ENCODE assay signal across 9 mouse cellular contexts in the genomic region with DNA sequence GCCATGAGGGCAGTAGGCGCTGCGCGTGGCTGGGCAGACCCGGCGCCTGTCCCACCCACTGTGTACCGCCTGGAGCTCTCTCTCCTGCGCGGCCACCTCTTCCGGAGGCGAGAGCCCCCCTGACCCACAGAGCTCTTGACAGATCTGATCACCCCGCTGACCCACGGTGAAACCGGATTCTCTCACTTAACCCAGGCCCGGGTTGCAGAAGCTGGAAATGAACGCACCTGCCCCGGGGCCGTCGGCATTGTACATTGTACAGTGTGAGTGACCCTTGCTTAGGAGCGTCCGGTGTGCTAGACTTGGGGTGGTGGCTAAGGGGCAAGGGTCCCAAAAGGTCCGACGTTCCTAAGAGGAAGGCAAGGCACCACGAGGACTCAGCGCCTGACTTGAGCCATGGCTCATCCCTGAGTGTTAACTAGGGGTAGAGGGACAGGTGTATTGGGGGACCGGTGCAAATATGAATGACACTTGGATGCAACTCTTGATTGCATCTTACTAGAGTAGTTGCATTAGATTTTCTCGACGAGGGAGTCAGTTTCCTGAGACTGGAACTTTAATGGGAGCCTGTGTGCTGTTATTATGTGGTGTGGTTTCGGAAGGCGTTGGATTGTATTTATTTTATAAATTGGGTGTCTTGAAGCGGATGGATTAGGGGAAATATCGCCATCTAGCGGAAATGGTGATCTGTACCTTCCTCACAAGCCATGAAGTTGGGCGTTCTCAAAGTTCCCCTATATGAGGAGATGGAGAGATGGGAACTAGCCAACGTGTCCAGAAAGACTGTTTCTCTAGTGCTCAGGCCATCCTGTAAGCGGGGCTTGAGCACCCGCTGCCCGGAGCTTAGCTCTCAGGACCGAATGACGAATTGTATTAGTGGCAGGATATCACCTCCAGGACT. TPM values are rescaled to one million over a fixed set of nuclear protein-coding genes. Genes with fewer than 3 reads are reported as not detected.
DNase-seq lines count a peak whose midpoint lies in the region; ATAC-seq lines count a peak whose summit lies in the region.
"Had no signal": no experiment of that assay in that cellular context is flagged by ENCODE, and none has a peak within 500 bp of the region (broad histone marks: within the 10 kb centered on the region; RNA-seq: fewer than 3 reads in every experiment).

No protein-coding gene starts in this region.

- ATAC-seq in heart, embryonic 12.5 days (ENCODE audit: insufficient number of reproducible peaks, low FRiP score): peak; percentile 15; the same call in 1 of the 2 replicates
- peak; percentile 51 for ATAC-seq in kidney, embryonic 14.5 days (ENCODE audit: low FRiP score, low TSS enrichment)
- peak; percentile 39; the same call in 1 of the 2 replicates for ATAC-seq in limb, embryonic 13.5 days (ENCODE audit: low FRiP score, low read depth)
- peak; percentile 59 for ATAC-seq in midbrain, embryonic 16.5 days

- peak overlapping the region; percentile 83 for H3K4me3 ChIP-seq in embryonic facial prominence, embryonic 10.5 days
- H3K4me3 ChIP-seq in heart, embryonic 12.5 days: peak overlapping the region; percentile 54
- H3K4me3 ChIP-seq in kidney, embryonic 14.5 days (ENCODE audit: low read length): peak overlapping the region; percentile 55
- H3K4me3 ChIP-seq in limb, embryonic 13.5 days: peak overlapping the region; percentile 70
- peak overlapping the region; percentile 84 for H3K4me3 ChIP-seq in midbrain, embryonic 16.5 days (ENCODE audit: low read depth, low read length)
- H3K4me3 ChIP-seq: erythroblast, embryonic 14.5 days had no signal

- peak overlapping the region; percentile 90 for H3K27ac ChIP-seq in embryonic facial prominence, embryonic 10.5 days (replicated peaks)
- no peak overlapping the region for H3K27ac ChIP-seq in heart, embryonic 12.5 days (ENCODE audit: poor library complexity, severe bottlenecking)
- no peak overlapping the region for H3K27ac ChIP-seq in kidney, embryonic 14.5 days (ENCODE audit: low read depth, low read length)
- H3K27ac ChIP-seq in limb, embryonic 13.5 days: peak overlapping the region; percentile 75
- H3K27ac ChIP-seq in midbrain, embryonic 16.5 days (ENCODE audit: low read length): peak overlapping the region; percentile 97

- H3K9me3 ChIP-seq in embryonic facial prominence, embryonic 10.5 days: no peaks in the 10 kb centered on the region
- H3K9me3 ChIP-seq in heart, embryonic 12.5 days (replicated peaks): no peaks in the 10 kb centered on the region
- H3K9me3 ChIP-seq in kidney, embryonic 14.5 days (ENCODE audit: control insufficient read depth, low read length): no peaks in the 10 kb centered on the region
- H3K9me3 ChIP-seq in limb, embryonic 13.5 days: no peaks in the 10 kb centered on the region
- H3K9me3 ChIP-seq in midbrain, embryonic 16.5 days (replicated peaks; ENCODE audit: control insufficient read depth, low read length, poor library complexity, severe bottlenecking): no peaks in the 10 kb centered on the region

- no peaks in the 10 kb centered on the region for H3K36me3 ChIP-seq in embryonic facial prominence, embryonic 10.5 days (replicated peaks)
- H3K36me3 ChIP-seq in heart, embryonic 12.5 days: no peaks in the 10 kb centered on the region
- H3K36me3 ChIP-seq in kidney, embryonic 14.5 days (ENCODE audit: control insufficient read depth, insufficient read depth, low read length): no peaks in the 10 kb centered on the region
- H3K36me3 ChIP-seq in limb, embryonic 13.5 days: no peaks in the 10 kb centered on the region
- H3K36me3 ChIP-seq in midbrain, embryonic 16.5 days (ENCODE audit: control insufficient read depth, insufficient read depth, low read length): no peaks in the 10 kb centered on the region

- peak overlapping the region; percentile 96 for H3K4me2 ChIP-seq in heart, embryonic 12.5 days
- H3K4me2 ChIP-seq in kidney, embryonic 14.5 days (replicated peaks; ENCODE audit: low read depth, low read length): peak overlapping the region; percentile 99
- peak overlapping the region; percentile 99 for H3K4me2 ChIP-seq in limb, embryonic 13.5 days (replicated peaks)
- H3K4me2 ChIP-seq in midbrain, embryonic 16.5 days (ENCODE audit: low read length): peak overlapping the region; percentile 84

- H3K9ac ChIP-seq in heart, embryonic 12.5 days: peak overlapping the region; percentile 53
- peak overlapping the region; percentile 66 for H3K9ac ChIP-seq in kidney, embryonic 14.5 days (ENCODE audit: low read depth, low read length)
- H3K9ac ChIP-seq in limb, embryonic 13.5 days: peak overlapping the region; percentile 84
- peak overlapping the region; percentile 95 for H3K9ac ChIP-seq in midbrain, embryonic 16.5 days (ENCODE audit: low read depth, low read length)

- H3K27me3 ChIP-seq in embryonic facial prominence, embryonic 10.5 days (replicated peaks; ENCODE audit: low read depth, poor library complexity, severe bottlenecking): peaks cover 77% of the 10 kb centered on the region
- peaks cover 70% of the 10 kb centered on the region for H3K27me3 ChIP-seq in heart, embryonic 12.5 days (replicated peaks)
- H3K27me3 ChIP-seq in kidney, embryonic 14.5 days (ENCODE audit: control insufficient read depth, insufficient read depth, low read length): peaks cover 24% of the 10 kb centered on the region
- peaks cover 66% of the 10 kb centered on the region for H3K27me3 ChIP-seq in limb, embryonic 13.5 days
- no peaks in the 10 kb centered on the region for H3K27me3 ChIP-seq in midbrain, embryonic 16.5 days (ENCODE audit: control insufficient read depth, insufficient read depth, low read depth, low read length)

- peaks cover 68% of the 10 kb centered on the region for H3K4me1 ChIP-seq in embryonic facial prominence, embryonic 10.5 days
- H3K4me1 ChIP-seq in heart, embryonic 12.5 days (replicated peaks): peaks cover 21% of the 10 kb centered on the region
- H3K4me1 ChIP-seq in kidney, embryonic 14.5 days (ENCODE audit: control insufficient read depth, insufficient read depth, low read length): peaks cover 8% of the 10 kb centered on the region; the same call in 1 of the 2 replicates
- peaks cover 47% of the 10 kb centered on the region for H3K4me1 ChIP-seq in limb, embryonic 13.5 days
- peaks cover 49% of the 10 kb centered on the region for H3K4me1 ChIP-seq in midbrain, embryonic 16.5 days (ENCODE audit: control insufficient read depth, insufficient read depth, low read length)

- under 1% methylated on average over 39 of the region's 39 CpGs for WGBS in embryonic facial prominence, embryonic 10.5 days
- under 1% methylated on average over 39 of the region's 39 CpGs for WGBS in heart, embryonic 12.5 days
- under 1% methylated on average over 39 of the region's 39 CpGs for WGBS in kidney, embryonic 14.5 days
- 1% methylated on average over 39 of the region's 39 CpGs for WGBS in limb, embryonic 13.5 days
- WGBS in midbrain, embryonic 16.5 days: under 1% methylated on average over 39 of the region's 39 CpGs

- DNase-seq in B cell, adult 2 months: peak; percentile 42 to 52
- DNase-seq in adrenal gland, postnatal 10 days: peak; percentile 62
- DNase-seq in embryonic facial prominence, embryonic 10.5 days (ENCODE audit: low spot score): peak; percentile 67
- peak; percentile 48 for DNase-seq in testis, postnatal 14 days (ENCODE audit: low spot score)

RNA-seq across cellular contexts. Expression of a gene that starts 1.0 kb away (rescaled TPM):
- 10 to 100 TPM; 10.3 to 20.0 TPM for total RNA-seq in adrenal gland, postnatal 10 days (2021)
- 23.4 and 26.5 TPM in 2 replicates for polyA plus RNA-seq in embryonic facial prominence, embryonic 10.5 days (2016; fragmentation: Nextera tagmentation; extraction: Ambion mirVana)
- 3.5 and 3.7 TPM in 2 replicates for polyA plus RNA-seq in heart, embryonic 12.5 days (2016; fragmentation: Nextera tagmentation; extraction: Ambion mirVana)
- 17.3 and 18.7 TPM in 2 replicates for polyA plus RNA-seq in kidney, embryonic 14.5 days (2014; fragmentation: Nextera tagmentation; extraction: Ambion mirVana)
- polyA plus RNA-seq in limb, embryonic 13.5 days (2015; fragmentation: Nextera tagmentation; extraction: Ambion mirVana): 25.3 and 25.6 TPM in 2 replicates
- 38.4 and 38.6 TPM in 2 replicates for polyA plus RNA-seq in midbrain, embryonic 16.5 days (2015; fragmentation: Nextera tagmentation; extraction: Ambion mirVana)
- polyA plus RNA-seq: erythroblast, embryonic 14.5 days had no signal

Comparison
In these comparisons a context has a peak if more than half of its experiments do, and no peak if none do; other contexts are left out.
1. H3K27ac ChIP-seq: peak in embryonic facial prominence, embryonic 10.5 days (single experiment), limb, embryonic 13.5 days (single experiment) and midbrain, embryonic 16.5 days (single experiment); none in heart, embryonic 12.5 days (single experiment) and kidney, embryonic 14.5 days (single experiment).
2. Peak in every context shown above with its lines, with median percentiles within 50 percentile points of each other: DNase-seq, H3K4me3 ChIP-seq, ATAC-seq, H3K4me2 ChIP-seq and H3K9ac ChIP-seq.